Mouse (Mus musculus) midbrain, embryonic 11.5 days (tissue): ENCODE measurements around the gene Ttc9c. TPM values are rescaled to one million over a fixed set of nuclear protein-coding genes. Genes with fewer than 3 reads are reported as not detected.

Experiments used
- ATAC-seq: fragments of 200-750 bp; cut with Nextera tagmentation; 2 replicates; pipeline ENCODE4 v1.8.0; 2017; ENCODE audit warnings: moderate TSS enrichment, moderate library complexity; ENCODE audit not compliant: low FRiP score
- DNase-seq: peaks from one replicate; pipeline ENCODE4 v3.0.0; 2015; ENCODE audit warnings: low spot score; ENCODE audit errors: missing footprints
- H3K27ac ChIP-seq: fragments of 300-500 bp; sonication (generic); 2 replicates; pipeline ENCODE4 v1.5.1; 2014; ENCODE audit warnings: low read depth, low read length
- H3K27me3 ChIP-seq: fragments of 300-500 bp; sonication (generic); 2 replicates; pipeline ENCODE4 v1.6.1; 2014; ENCODE audit warnings: mild to moderate bottlenecking, low read length, moderate library complexity, mixed read lengths; ENCODE audit not compliant: control insufficient read depth, insufficient read depth
- H3K36me3 ChIP-seq: fragments of 300-500 bp; sonication (generic); 2 replicates; pipeline ENCODE4 v1.6.1; 2014; ENCODE audit warnings: mild to moderate bottlenecking, low read length, moderate library complexity, mixed read lengths; ENCODE audit not compliant: control insufficient read depth, insufficient read depth
- H3K4me1 ChIP-seq: fragments of 300-500 bp; sonication (generic); 2 replicates; pipeline ENCODE4 v1.6.1; 2014; ENCODE audit warnings: low read length; ENCODE audit not compliant: control insufficient read depth, insufficient read depth
- H3K4me2 ChIP-seq: fragments of 300-500 bp; sonication (generic); 2 replicates; pipeline ENCODE4 v1.6.1; 2014; ENCODE audit warnings: mild to moderate bottlenecking, moderate library complexity
- H3K4me3 ChIP-seq: fragments of 300-500 bp; sonication (generic); 2 replicates; pipeline ENCODE4 v1.5.1; 2014; ENCODE audit warnings: low read depth, low read length
- H3K9ac ChIP-seq: fragments of 300-500 bp; sonication (generic); 2 replicates; pipeline ENCODE4 v1.6.1; 2014; ENCODE audit warnings: low read length
- H3K9me3 ChIP-seq: fragments of 300-500 bp; sonication (generic); 2 replicates; pipeline ENCODE4 v1.6.1; 2016; ENCODE audit warnings: low read length; ENCODE audit not compliant: control insufficient read depth
- WGBS: fragments of 180-500 bp; shearing (Covaris S2); extraction: QIAGEN DNeasy Blood & Tissue Kit; methylation state at CpG from one replicate; pipeline ENCODE4 v1.1.7; 2014; 5-methylcytosine and 5-hydroxymethylcytosine counted together
- polyA plus RNA-seq: library from polyadenylated mRNA; unstranded; fragments of >200 nt; fragmentation: Nextera tagmentation; extraction: Ambion mirVana; gene quantifications from 2 replicates; pipeline ENCODE4 v1.2.1, GENCODE M21; 2014

Gene Ttc9c
- polyA plus RNA-seq, 1 experiment from 2014 or later, result 51.7 TPM

DNA sequence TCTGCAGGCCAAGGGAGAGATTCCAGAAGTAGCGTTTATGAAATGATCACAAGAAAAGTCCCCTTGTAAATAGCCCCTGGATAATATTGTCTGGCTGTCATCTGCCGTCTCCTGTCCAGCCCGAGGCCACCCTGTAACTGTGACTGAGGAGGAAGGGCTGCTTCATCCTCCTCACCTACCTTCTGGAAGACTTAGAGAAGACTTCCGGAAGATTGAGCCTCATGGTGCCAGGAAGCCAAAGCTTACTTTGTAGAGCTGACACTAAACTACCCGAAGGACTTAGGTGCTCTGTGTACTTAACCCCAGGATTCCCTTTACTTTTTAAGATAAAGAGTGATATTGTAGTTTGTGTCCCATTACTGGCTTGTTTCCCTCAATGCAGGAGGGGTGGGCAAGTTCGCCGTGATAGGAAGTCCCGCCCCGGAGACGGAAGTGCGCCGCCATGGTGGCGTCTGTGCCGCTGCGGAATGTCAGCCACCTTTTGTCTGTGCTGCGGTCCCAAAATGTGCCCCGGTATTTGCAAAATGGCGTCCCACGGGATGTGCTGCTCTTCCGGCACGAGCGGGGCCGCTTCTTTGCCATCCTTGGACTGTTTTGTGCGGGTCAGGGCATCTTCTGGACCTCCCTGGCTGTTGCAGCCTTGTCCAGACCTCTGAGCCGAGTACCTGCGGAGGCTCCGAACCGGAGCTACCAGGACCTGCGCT lies 48.4 kb downstream of the Ttc9c start, which contains the start of gene Tmem223:
Gene Tmem223 (plus strand): TSS at position 430 of the 704 bp plus-strand sequence.
- DNase-seq (peak; percentile 97), ATAC-seq (peak; percentile 53)
- H3K36me3 ChIP-seq, result peaks cover 39% of the 10 kb centered on the region
- 23% methylated on average over 29 of the region's 29 CpGs for WGBS
- peak within 1 kb of the TSS; percentile 89 for H3K4me3 ChIP-seq
- H3K4me1 ChIP-seq, result peaks cover 29% of the 10 kb centered on the region
- H3K9me3 ChIP-seq, result no peaks in the 10 kb centered on the region
- H3K4me2 ChIP-seq, result peak within 1 kb of the TSS; percentile 83
- no peaks in the 10 kb centered on the region for H3K27me3 ChIP-seq
- peak within 1 kb of the TSS; percentile 77 for H3K27ac ChIP-seq
- peak within 1 kb of the TSS; percentile 98 for H3K9ac ChIP-seq

GRCm38 (mm10) chr19:8765562-8765961 lies 53.6 kb downstream of the Ttc9c start:
- DNase-seq (no peak), ATAC-seq (no peak)
- peaks cover 66% of the 10 kb centered on the region for H3K36me3 ChIP-seq

GRCm38 (mm10) chr19:8763276-8763675 lies 55.9 kb downstream of the Ttc9c start:
- H3K9me3 ChIP-seq, result no peaks in the 10 kb centered on the region
- H3K27ac ChIP-seq, result no peak overlapping the region
- no peak overlapping the region for H3K9ac ChIP-seq
- H3K4me1 ChIP-seq, result peaks cover 2% of the 10 kb centered on the region
- H3K36me3 ChIP-seq, result peaks cover 54% of the 10 kb centered on the region
- DNase-seq, result no peak
- no peak for ATAC-seq
- H3K27me3 ChIP-seq, result no peaks in the 10 kb centered on the region
- H3K4me3 ChIP-seq, result no peak overlapping the region
- no peak overlapping the region for H3K4me2 ChIP-seq
- 96% methylated on average over 4 of the region's 4 CpGs for WGBS

More at GRCm38 (mm10) chr19:8765562-8765961, 53.6 kb downstream of the Ttc9c start:
- Histone ChIP-seq H3K4me1 (peaks cover 4% of the 10 kb centered on the region), H3K4me3 (no peak overlapping the region), H3K9ac (no peak overlapping the region), H3K4me2 (no peak overlapping the region), H3K9me3 (no peaks in the 10 kb centered on the region), H3K27ac (no peak overlapping the region), H3K27me3 (no peaks in the 10 kb centered on the region)
- WGBS, result 96% methylated on average over 9 of the region's 9 CpGs

- Histone ChIP-seq H3K4me3 (no peak overlapping the region), H3K4me2 (no peak overlapping the region), H3K27ac (no peak overlapping the region), H3K9me3 (no peaks in the 10 kb centered on the region), H3K36me3 (peaks cover 30% of the 10 kb centered on the region), H3K27me3 (no peaks in the 10 kb centered on the region), H3K4me1 (peaks cover 10% of the 10 kb centered on the region), H3K9ac (no peak overlapping the region)
- ATAC-seq (no peak), DNase-seq (no peak)
- 92% methylated on average over 2 of the region's 2 CpGs for WGBS
Observed at GRCm38 (mm10) chr19:8760757-8761156, 58.4 kb downstream of the Ttc9c start.

Other genes with a start within 250 kb of the Ttc9c start
- 0.28 and 0.33 TPM in 2 replicates for gene Slc22a8, start 228.1 kb downstream of the Ttc9c start, polyA plus RNA-seq
- gene Slc22a6, start 201.3 kb downstream of the Ttc9c start, polyA plus RNA-seq, result 0.42 and 0.51 TPM in 2 replicates
- 0.04 TPM in 2 replicates for gene Chrm1, start 155.5 kb downstream of the Ttc9c start, polyA plus RNA-seq
- gene Slc3a2, start 96.0 kb downstream of the Ttc9c start, polyA plus RNA-seq, result 139 and 142 TPM in 2 replicates
- gene Wdr74, start 83.5 kb downstream of the Ttc9c start, polyA plus RNA-seq, result 74.2 and 83.7 TPM in 2 replicates
- gene 1700092M07Rik, start 78.6 kb downstream of the Ttc9c start, polyA plus RNA-seq, result 1.5 and 2.7 TPM in 2 replicates
- gene Stx5a, start 77.9 kb downstream of the Ttc9c start, polyA plus RNA-seq, result 85.6 and 94.7 TPM in 2 replicates
- gene Nxf1, start 62.3 kb downstream of the Ttc9c start, polyA plus RNA-seq, result 209 and 235 TPM in 2 replicates
- gene Tmem223, start 48.3 kb downstream of the Ttc9c start, polyA plus RNA-seq, result 190 and 197 TPM in 2 replicates
- 40.8 and 45.7 TPM in 2 replicates for gene Tmem179b, start 44.9 kb downstream of the Ttc9c start, polyA plus RNA-seq
- 15.4 and 19.6 TPM in 2 replicates for gene Taf6l, start 32.9 kb downstream of the Ttc9c start, polyA plus RNA-seq
- 169 and 177 TPM in 2 replicates for gene Polr2g, start 20.8 kb downstream of the Ttc9c start, polyA plus RNA-seq
- 6.1 and 6.5 TPM in 2 replicates for gene Zbtb3, start 16.8 kb downstream of the Ttc9c start, polyA plus RNA-seq
- gene Hnrnpul2, start 677 bp upstream of the Ttc9c start, polyA plus RNA-seq, result 6.1 and 6.2 TPM in 2 replicates
- gene AC129217.1, start 10.4 kb upstream of the Ttc9c start, polyA plus RNA-seq, result not detected in 2 replicates
- gene Bscl2, start 18.1 kb upstream of the Ttc9c start, polyA plus RNA-seq, result 50.6 and 52.7 TPM in 2 replicates
- gene Gng3, start 19.9 kb upstream of the Ttc9c start, polyA plus RNA-seq, result 128 and 133 TPM in 2 replicates
- gene Lrrn4cl, start 31.4 kb upstream of the Ttc9c start, polyA plus RNA-seq, result 0.18 and 0.30 TPM in 2 replicates
- gene Ubxn1, start 52.2 kb upstream of the Ttc9c start, polyA plus RNA-seq, result 169 and 183 TPM in 2 replicates
- 54.6 and 59.1 TPM in 2 replicates for gene Uqcc3, start 61.6 kb upstream of the Ttc9c start, polyA plus RNA-seq
- gene Lbhd1, start 64.4 kb upstream of the Ttc9c start, polyA plus RNA-seq, result 109 and 123 TPM in 2 replicates
- gene Gm49403, start 64.6 kb upstream of the Ttc9c start, polyA plus RNA-seq, result not detected in 2 replicates
- gene 1810009A15Rik, start 69.5 kb upstream of the Ttc9c start, polyA plus RNA-seq, result 115 and 116 TPM in 2 replicates
- not detected in 2 replicates for gene Gm49416, start 69.6 kb upstream of the Ttc9c start, polyA plus RNA-seq
- gene Ints5, start 73.7 kb upstream of the Ttc9c start, polyA plus RNA-seq, result 29.7 and 33.3 TPM in 2 replicates
- 101 and 109 TPM in 2 replicates for gene Ganab, start 78.7 kb upstream of the Ttc9c start, polyA plus RNA-seq
- 42.1 and 46.0 TPM in 2 replicates for gene B3gat3, start 101.0 kb upstream of the Ttc9c start, polyA plus RNA-seq
- 1.4 and 2.3 TPM in 2 replicates for gene Rom1, start 110.0 kb upstream of the Ttc9c start, polyA plus RNA-seq
- 5.8 and 8.2 TPM in 2 replicates for gene Eml3, start 110.2 kb upstream of the Ttc9c start, polyA plus RNA-seq
- gene Mta2, start 122.5 kb upstream of the Ttc9c start, polyA plus RNA-seq, result 50.9 and 56.0 TPM in 2 replicates
- gene Tut1, start 134.5 kb upstream of the Ttc9c start, polyA plus RNA-seq, result 23.5 and 28.4 TPM in 2 replicates
- 435 and 439 TPM in 2 replicates for gene Eef1g, start 147.7 kb upstream of the Ttc9c start, polyA plus RNA-seq
- 5.0 and 6.3 TPM in 2 replicates for gene Ahnak, start 170.0 kb upstream of the Ttc9c start, polyA plus RNA-seq